Mouse (Mus musculus) T-helper 2 cell (primary cell): ENCODE results near the gene Dand5.

Experiments used
- in situ Hi-C: fragments of 300-600 bp; cut with MboI, MseI; formaldehyde crosslinking; loops from one replicate; pipeline ENCODE4 v1.15.1; 2025; ENCODE audit warnings: high pct_unique_total_duplicates

The Dand5 gene

GRCm38 (mm10) chr8:84806031-84806430 lies 16.6 kb downstream of the Dand5 start:
- in situ Hi-C loops: no loop called here

- in situ Hi-C loops: no loop called here
Measured at GRCm38 (mm10) chr8:84799999-84800831, 22.4 kb downstream of the Dand5 start, which contains the start of gene Nfix. Gene Nfix, minus strand, starts transcription at chr8:84800344.

GRCm38 (mm10) chr8:84799136-84799931 lies 23.3 kb downstream of the Dand5 start:
- in situ Hi-C loops: no loop called here

GRCm38 (mm10) chr8:84798446-84799135 lies 24.0 kb downstream of the Dand5 start:
- in situ Hi-C loops: no loop called here

GRCm38 (mm10) chr8:84797971-84798370 lies 24.7 kb downstream of the Dand5 start:
- in situ Hi-C loops: no loop called here

GRCm38 (mm10) chr8:84797256-84797797 lies 25.3 kb downstream of the Dand5 start:
- in situ Hi-C loops: no loop called here

- in situ Hi-C loops: no loop called here
Measured at GRCm38 (mm10) chr8:84794486-84794885, 28.1 kb downstream of the Dand5 start.

- in situ Hi-C loops: no loop called here
Measured at GRCm38 (mm10) chr8:84793791-84794485, 28.7 kb downstream of the Dand5 start.

- in situ Hi-C loops: no loop called here
Measured at GRCm38 (mm10) chr8:84793134-84793533, 29.5 kb downstream of the Dand5 start.

GRCm38 (mm10) chr8:84792429-84792947 lies 30.1 kb downstream of the Dand5 start:
- in situ Hi-C loops: no loop called here

GRCm38 (mm10) chr8:84790537-84790936 lies 32.1 kb downstream of the Dand5 start:
- in situ Hi-C loops: no loop called here

GRCm38 (mm10) chr8:84789855-84790486 lies 32.7 kb downstream of the Dand5 start:
- in situ Hi-C loops: no loop called here

GRCm38 (mm10) chr8:84789345-84789744 lies 33.3 kb downstream of the Dand5 start:
- in situ Hi-C loops: no loop called here

GRCm38 (mm10) chr8:84788896-84789295 lies 33.7 kb downstream of the Dand5 start:
- in situ Hi-C loops: no loop called here

GRCm38 (mm10) chr8:84787523-84788302 lies 34.9 kb downstream of the Dand5 start:
- in situ Hi-C loops: no loop called here

- in situ Hi-C loops: no loop called here
Measured at GRCm38 (mm10) chr8:84786801-84787467, 35.7 kb downstream of the Dand5 start.

- in situ Hi-C loops: no loop called here
Measured at GRCm38 (mm10) chr8:84785756-84786677, 36.6 kb downstream of the Dand5 start.

- in situ Hi-C loops: no loop called here
Measured at GRCm38 (mm10) chr8:84785506-84785755, 37.2 kb downstream of the Dand5 start.
